Mouse (Mus musculus) liver, adult 2 months (tissue): ENCODE results near the gene Gm8439.

Experiments used
- CTCF ChIP-seq: fragments of 200-500 bp; IDR thresholded peaks from 2 replicates; pipeline ENCODE4 v1.5.1; 2011; ENCODE audit warnings: low read depth, low read length, control low read depth
- POLR2A ChIP-seq: fragments of 200-500 bp; IDR thresholded peaks from 2 replicates; pipeline ENCODE4 v1.6.1; 2011; ENCODE audit warnings: low read length, control low read depth; ENCODE audit not compliant: insufficient read depth; ENCODE audit errors: extremely low read depth

- TF ChIP-seq POLR2A: no peak
- no peak for TF ChIP-seq CTCF
Measured at GRCm38 (mm10) chr4:120565726-120566125, 22.8 kb upstream of the Gm8439 start.
